Mouse (Mus musculus) limb, embryonic 12.5 days (tissue): ENCODE data around the gene Sos2. TPM values are rescaled to one million over a fixed set of nuclear protein-coding genes. Genes with fewer than 3 reads are reported as not detected.
"Not testable (repeated sequence)": the region's sequence is repeated elsewhere in the genome, so short reads cannot be mapped to it uniquely, and the experiment has no call there.

Experiments used
- ATAC-seq: fragments of 200-750 bp; cut with Nextera tagmentation; 2 replicates; pipeline ENCODE4 v1.8.0; 2017; ENCODE audit warnings: low read depth, moderate TSS enrichment; ENCODE audit not compliant: insufficient number of reproducible peaks, insufficient read depth, low FRiP score, low TSS enrichment
- H3K27ac ChIP-seq: fragments of 300-500 bp; sonication (generic); 2 replicates; pipeline ENCODE4 v1.5.1; 2016; ENCODE audit warnings: mild to moderate bottlenecking, moderate library complexity
- H3K27me3 ChIP-seq: fragments of 300-500 bp; sonication (generic); 2 replicates; pipeline ENCODE4 v1.6.1; 2016; ENCODE audit warnings: mild to moderate bottlenecking, moderate library complexity
- H3K36me3 ChIP-seq: fragments of 300-500 bp; sonication (generic); 2 replicates; pipeline ENCODE4 v1.6.1; 2016; ENCODE audit warnings: mild to moderate bottlenecking, moderate library complexity
- H3K4me1 ChIP-seq: fragments of 300-500 bp; sonication (generic); replicated peaks from 2 replicates; pipeline ENCODE4 v1.6.1; 2016
- H3K4me2 ChIP-seq: fragments of 300-500 bp; sonication (generic); 2 replicates; pipeline ENCODE4 v1.6.1; 2016; ENCODE audit warnings: mild to moderate bottlenecking, moderate library complexity
- H3K4me3 ChIP-seq: fragments of 300-500 bp; sonication (generic); replicated peaks from 2 replicates; pipeline ENCODE4 v1.5.1; 2016; ENCODE audit warnings: mild to moderate bottlenecking
- H3K9ac ChIP-seq: fragments of 300-500 bp; sonication (generic); replicated peaks from 2 replicates; pipeline ENCODE4 v1.6.1; 2016; ENCODE audit warnings: mild to moderate bottlenecking, moderate library complexity
- H3K9me3 ChIP-seq: fragments of 300-500 bp; sonication (generic); 2 replicates; pipeline ENCODE4 v1.6.1; 2016; ENCODE audit warnings: mild to moderate bottlenecking, moderate library complexity
- WGBS: fragments of 180-500 bp; shearing (Covaris S2); methylation state at CpG from one replicate; pipeline ENCODE4 v1.1.7; 2016; 5-methylcytosine and 5-hydroxymethylcytosine counted together
- polyA plus RNA-seq: library from polyadenylated mRNA; unstranded; fragments of >200 nt; fragmentation: Nextera tagmentation; extraction: Ambion mirVana; gene quantifications from 2 replicates; pipeline ENCODE4 v1.2.1, GENCODE M21; 2016

Gene Sos2
- polyA plus RNA-seq, 1 experiment from 2014 or later = 9.9 TPM

GRCm38 (mm10) chr12:69593130-69593529, 88.5 kb downstream of the Sos2 start:
- H3K9me3 ChIP-seq = no peaks in the 10 kb centered on the region
- H3K4me2 ChIP-seq = no peak overlapping the region
- H3K36me3 ChIP-seq = peaks cover 58% of the 10 kb centered on the region
- WGBS = 93% methylated on average over 5 of the region's 5 CpGs
- H3K9ac ChIP-seq = no peak overlapping the region
- no peaks in the 10 kb centered on the region for H3K4me1 ChIP-seq
- H3K4me3 ChIP-seq = no peak overlapping the region
- no peak for ATAC-seq
- no peaks in the 10 kb centered on the region for H3K27me3 ChIP-seq
- H3K27ac ChIP-seq = no peak overlapping the region

GRCm38 (mm10) chr12:69583270-69583629, 98.4 kb downstream of the Sos2 start:
- H3K27ac ChIP-seq = peak overlapping the region; percentile 81
- no peaks in the 10 kb centered on the region for H3K9me3 ChIP-seq
- ATAC-seq = peak; percentile 23; the same call in 1 of the 2 replicates
- peak overlapping the region; percentile 87 for H3K9ac ChIP-seq
- no peaks in the 10 kb centered on the region for H3K27me3 ChIP-seq
- WGBS = 56% methylated on average over 5 of the region's 5 CpGs
- peaks cover 20% of the 10 kb centered on the region for H3K4me1 ChIP-seq
- peak overlapping the region; percentile 84 for H3K4me3 ChIP-seq
- peak overlapping the region; percentile 71 for H3K4me2 ChIP-seq
- peaks cover 58% of the 10 kb centered on the region for H3K36me3 ChIP-seq

GRCm38 (mm10) chr12:69582613-69583269, 98.9 kb downstream of the Sos2 start, which contains the start of gene Vcpkmt:
Gene Vcpkmt, minus strand, starts transcription at chr12:69583028.
- under 1% methylated on average over 56 of the region's 56 CpGs for WGBS
- no peaks in the 10 kb centered on the region for H3K27me3 ChIP-seq
- peaks cover 20% of the 10 kb centered on the region for H3K4me1 ChIP-seq
- peak within 1 kb of the TSS; percentile 81 for H3K27ac ChIP-seq
- H3K4me3 ChIP-seq = peak within 1 kb of the TSS; percentile 84
- H3K9ac ChIP-seq = peak within 1 kb of the TSS; percentile 87
- H3K4me2 ChIP-seq = peak within 1 kb of the TSS; percentile 71
- peak; percentile 94 for ATAC-seq
- H3K9me3 ChIP-seq = no peaks in the 10 kb centered on the region
- H3K36me3 ChIP-seq = peaks cover 58% of the 10 kb centered on the region

GRCm38 (mm10) chr12:69582216-69582612, 99.4 kb downstream of the Sos2 start:
- ATAC-seq = no peak
- Histone ChIP-seq H3K9ac (peak overlapping the region; percentile 87), H3K36me3 (peaks cover 59% of the 10 kb centered on the region), H3K9me3 (no peaks in the 10 kb centered on the region), H3K4me1 (peaks cover 20% of the 10 kb centered on the region), H3K27ac (peak overlapping the region; percentile 81), H3K4me3 (peak overlapping the region; percentile 84), H3K4me2 (peak overlapping the region; percentile 71), H3K27me3 (no peaks in the 10 kb centered on the region)
- 25% methylated on average over 9 of the region's 9 CpGs for WGBS

- Histone ChIP-seq H3K27me3 (no peaks in the 10 kb centered on the region), H3K4me3 (no peak overlapping the region), H3K4me1 (peaks cover 23% of the 10 kb centered on the region), H3K27ac (no peak overlapping the region), H3K36me3 (peaks cover 52% of the 10 kb centered on the region), H3K9ac (no peak overlapping the region), H3K4me2 (no peak overlapping the region), H3K9me3 (no peaks in the 10 kb centered on the region)
- ATAC-seq = no peak
- WGBS = 92% methylated on average over 5 of the region's 5 CpGs
These were observed 102.0 kb downstream of the Sos2 start for GRCm38 (mm10) chr12:69579623-69580022.

- WGBS = 78% methylated on average over 9 of the region's 9 CpGs
- no peak overlapping the region for H3K9ac ChIP-seq
- H3K4me2 ChIP-seq = no peak overlapping the region
- peaks cover 50% of the 10 kb centered on the region for H3K36me3 ChIP-seq
- no peak overlapping the region for H3K4me3 ChIP-seq
- no peak for ATAC-seq
- no peaks in the 10 kb centered on the region for H3K27me3 ChIP-seq
- H3K9me3 ChIP-seq = no peaks in the 10 kb centered on the region
- H3K4me1 ChIP-seq = peaks cover 17% of the 10 kb centered on the region; the same call in 1 of the 2 replicates
- no peak overlapping the region for H3K27ac ChIP-seq
These were observed 105.5 kb downstream of the Sos2 start for GRCm38 (mm10) chr12:69576120-69576627.

GRCm38 (mm10) chr12:69573916-69574881, 107.5 kb downstream of the Sos2 start:
- Histone ChIP-seq H3K36me3 (peaks cover 36% of the 10 kb centered on the region), H3K9me3 (no peaks in the 10 kb centered on the region), H3K4me1 (peaks cover 11% of the 10 kb centered on the region; the same call in 1 of the 2 replicates), H3K4me2 (peak overlapping the region; percentile 35), H3K9ac (no peak overlapping the region), H3K27me3 (no peaks in the 10 kb centered on the region), H3K4me3 (0 out of 2 replicates have a peak overlapping the region, but pooled peaks have one; percentile 11), H3K27ac (peak overlapping the region; percentile 13; the same call in 1 of the 2 replicates)
- 0 out of 2 replicates have a peak, but pooled peaks have one; percentile 44 for ATAC-seq
- 22% methylated on average over 17 of the region's 17 CpGs for WGBS

- H3K36me3 ChIP-seq = peaks cover 27% of the 10 kb centered on the region
- WGBS = 93% methylated on average over 8 of the region's 8 CpGs
- no peak for ATAC-seq
- H3K4me3 ChIP-seq = no peak overlapping the region
- H3K27me3 ChIP-seq = no peaks in the 10 kb centered on the region
- H3K9me3 ChIP-seq = no peaks in the 10 kb centered on the region
- H3K4me1 ChIP-seq = peaks cover 11% of the 10 kb centered on the region; the same call in 1 of the 2 replicates
- no peak overlapping the region for H3K4me2 ChIP-seq
- H3K9ac ChIP-seq = no peak overlapping the region
- no peak overlapping the region for H3K27ac ChIP-seq
These were observed 108.4 kb downstream of the Sos2 start for GRCm38 (mm10) chr12:69573271-69573670.

GRCm38 (mm10) chr12:69569926-69570325, 111.7 kb downstream of the Sos2 start:
- Histone ChIP-seq H3K36me3 (no peaks in the 10 kb centered on the region), H3K4me1 (peaks cover 11% of the 10 kb centered on the region; the same call in 1 of the 2 replicates), H3K9ac (no peak overlapping the region), H3K9me3 (no peaks in the 10 kb centered on the region), H3K4me3 (no peak overlapping the region), H3K27ac (no peak overlapping the region), H3K4me2 (no peak overlapping the region), H3K27me3 (no peaks in the 10 kb centered on the region)
- ATAC-seq = no peak
- 90% methylated on average over 3 of the region's 3 CpGs for WGBS

GRCm38 (mm10) chr12:69568266-69568665, 113.4 kb downstream of the Sos2 start:
- no peaks in the 10 kb centered on the region for H3K27me3 ChIP-seq
- H3K9ac ChIP-seq = no peak overlapping the region
- no peaks in the 10 kb centered on the region for H3K36me3 ChIP-seq
- ATAC-seq = no peak
- no peak overlapping the region for H3K4me3 ChIP-seq
- no peaks in the 10 kb centered on the region for H3K9me3 ChIP-seq
- H3K27ac ChIP-seq = no peak overlapping the region
- no peaks in the 10 kb centered on the region for H3K4me1 ChIP-seq
- WGBS = 71% methylated on average over 3 of the region's 3 CpGs
- H3K4me2 ChIP-seq = no peak overlapping the region

GRCm38 (mm10) chr12:69561006-69561405, 120.6 kb downstream of the Sos2 start:
- not testable (repeated sequence) for H3K4me3 ChIP-seq, H3K36me3 ChIP-seq, H3K27me3 ChIP-seq, H3K9ac ChIP-seq, H3K9me3 ChIP-seq, H3K4me2 ChIP-seq, ATAC-seq, H3K27ac ChIP-seq
- WGBS = 71% methylated on average over 6 of the region's 6 CpGs
- peaks cover 10% of the 10 kb centered on the region for H3K4me1 ChIP-seq
